Mouse (Mus musculus) cortical plate, adult 2 months (tissue): ENCODE data around the gene Slc7a8.

Experiments used
- CTCF ChIP-seq: fragments of 200-500 bp; IDR thresholded peaks from 2 replicates; pipeline ENCODE4 v1.5.1; 2011; ENCODE audit warnings: mild to moderate bottlenecking, control low read depth, low read length; ENCODE audit not compliant: insufficient read depth; ENCODE audit errors: extremely low read depth
- POLR2A ChIP-seq: fragments of 200-500 bp; IDR thresholded peaks from 2 replicates; pipeline ENCODE4 v1.6.1; 2011; ENCODE audit warnings: mild to moderate bottlenecking, low read length, control low read depth; ENCODE audit not compliant: insufficient read depth; ENCODE audit errors: extremely low read depth

DNA sequence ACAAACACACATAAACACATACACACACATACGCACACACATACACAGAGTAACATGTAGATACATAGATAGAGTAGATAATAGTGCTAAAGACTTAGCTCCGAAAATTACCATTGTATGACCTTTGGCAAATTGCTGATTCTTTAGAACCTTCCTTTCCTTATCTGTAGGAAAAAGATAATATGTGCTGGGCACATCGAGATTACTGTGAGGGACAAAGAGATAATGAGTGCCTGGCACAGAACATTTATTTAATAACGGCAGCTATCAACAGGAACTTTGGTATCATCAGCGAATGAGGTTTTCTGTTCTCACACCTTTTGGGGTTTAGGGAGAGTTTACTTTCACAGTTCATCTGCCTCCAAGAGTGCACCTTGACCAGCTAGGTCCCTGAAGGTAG lies 5.0 kb downstream of the Slc7a8 start:
- TF ChIP-seq CTCF (no peak), POLR2A (no peak)
